Mouse (Mus musculus): ENCODE measurements around the gene Kif24.

Kif24 gene

DNA sequence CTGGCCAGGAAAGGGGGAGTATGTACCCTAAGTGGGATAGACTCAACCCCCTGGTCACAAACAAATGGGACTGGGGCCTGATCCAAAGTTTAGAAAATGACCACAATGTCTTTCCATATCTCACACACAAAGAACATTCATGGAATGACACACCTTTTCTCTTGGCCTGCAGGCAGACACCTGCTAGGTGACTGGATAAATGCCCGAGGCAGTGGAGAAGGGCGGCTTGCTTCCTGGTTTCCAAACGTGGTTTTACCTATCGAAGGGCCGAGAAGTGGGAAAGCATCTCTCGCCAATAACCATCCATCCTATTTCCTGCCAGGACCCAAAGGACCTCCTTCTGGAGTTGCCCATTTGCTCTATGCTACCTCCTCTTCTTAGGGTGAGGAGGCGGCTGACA is 28.3 kb upstream of the Kif24 start:
- no peak for DNase-seq

DNA sequence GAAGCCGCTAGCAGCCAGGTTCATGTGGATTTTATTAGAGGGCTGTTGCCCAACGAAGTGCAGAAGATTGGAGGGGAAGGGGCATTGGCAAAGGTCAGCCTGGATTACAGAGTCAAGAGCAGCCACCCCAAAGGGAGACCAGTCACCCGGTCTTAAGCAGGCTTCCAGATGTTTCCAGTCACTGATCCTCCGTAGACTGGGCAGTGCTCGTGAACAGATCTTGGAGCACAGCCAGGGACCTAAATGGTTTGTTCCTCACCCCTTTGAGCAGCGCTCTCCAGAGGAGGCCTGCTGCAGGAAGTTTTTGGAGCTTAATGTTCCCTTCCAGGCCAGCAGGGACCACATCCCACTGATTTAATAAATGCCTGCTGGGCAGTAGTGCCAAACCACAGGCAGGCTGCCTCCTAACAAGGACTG is 16.9 kb upstream of the Kif24 start:
- DNase-seq: no peak

DNA sequence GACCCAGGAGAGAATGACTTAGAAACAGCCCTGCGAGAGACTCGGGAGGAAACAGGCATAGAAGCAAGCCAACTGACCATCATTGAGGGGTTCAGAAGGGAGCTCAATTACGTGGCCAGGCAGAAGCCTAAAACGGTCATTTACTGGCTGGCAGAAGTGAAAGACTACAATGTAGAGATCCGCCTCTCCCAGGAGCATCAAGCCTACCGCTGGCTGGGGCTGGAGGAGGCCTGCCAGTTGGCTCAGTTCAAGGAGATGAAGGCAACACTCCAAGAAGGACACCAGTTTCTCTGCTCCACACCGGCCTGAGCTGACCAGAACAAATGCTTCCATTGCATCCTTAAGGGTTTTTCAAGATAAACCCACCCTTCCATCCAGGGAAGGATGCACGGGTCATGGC is 15.6 kb upstream of the Kif24 start:
- no peak for DNase-seq

DNA sequence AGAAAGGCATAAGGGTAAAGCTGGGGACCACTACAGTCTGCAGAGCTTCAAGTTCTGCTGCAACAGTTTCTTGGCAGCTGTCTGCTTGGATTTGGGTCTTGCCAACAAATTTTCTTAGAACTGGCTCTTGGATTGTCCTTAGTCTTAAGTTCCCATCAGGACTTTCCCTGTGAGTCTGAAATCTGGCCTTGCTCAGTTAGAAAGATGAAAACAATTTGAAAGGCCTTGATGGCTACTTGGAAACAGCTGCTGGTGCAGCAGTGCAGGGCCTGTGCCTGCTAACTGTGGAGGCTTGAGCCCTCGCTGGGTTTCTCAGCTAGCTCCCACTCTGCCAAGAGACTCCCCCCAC is 14.7 kb upstream of the Kif24 start:
- no peak for DNase-seq

DNA sequence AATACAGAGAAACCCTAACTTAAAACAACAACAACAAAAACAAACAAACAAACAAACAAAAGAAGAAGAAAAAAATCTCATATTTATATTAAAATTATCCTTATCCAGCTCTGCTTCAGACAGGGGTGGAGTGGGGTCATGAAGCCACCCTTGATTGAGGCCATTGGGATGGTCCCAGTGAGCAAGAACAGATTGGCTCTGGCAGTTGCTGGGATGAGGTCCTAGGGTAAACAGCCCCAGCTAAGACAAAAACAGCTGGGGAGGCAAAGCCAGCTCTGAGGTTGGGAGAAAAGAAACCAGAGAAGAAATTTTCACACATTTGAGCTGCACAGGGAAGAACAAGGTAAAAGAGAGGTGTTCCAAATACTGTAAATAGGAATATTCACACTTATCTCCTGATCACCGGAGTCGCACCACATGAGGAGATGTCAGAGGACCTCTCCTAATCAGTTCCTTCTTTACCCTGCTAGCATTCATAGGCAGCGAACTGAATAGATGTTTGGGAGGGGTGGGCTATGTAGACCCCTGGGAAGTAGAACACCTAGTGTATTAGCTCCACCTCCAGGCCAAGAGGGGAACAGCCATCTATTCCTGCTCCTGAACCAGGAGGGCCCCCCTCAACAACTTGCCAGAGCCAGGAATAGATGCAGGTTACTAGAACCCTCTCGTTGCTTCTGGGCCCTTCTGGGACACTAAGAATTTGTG is 14.2 kb upstream of the Kif24 start:
- no peak for DNase-seq

DNA sequence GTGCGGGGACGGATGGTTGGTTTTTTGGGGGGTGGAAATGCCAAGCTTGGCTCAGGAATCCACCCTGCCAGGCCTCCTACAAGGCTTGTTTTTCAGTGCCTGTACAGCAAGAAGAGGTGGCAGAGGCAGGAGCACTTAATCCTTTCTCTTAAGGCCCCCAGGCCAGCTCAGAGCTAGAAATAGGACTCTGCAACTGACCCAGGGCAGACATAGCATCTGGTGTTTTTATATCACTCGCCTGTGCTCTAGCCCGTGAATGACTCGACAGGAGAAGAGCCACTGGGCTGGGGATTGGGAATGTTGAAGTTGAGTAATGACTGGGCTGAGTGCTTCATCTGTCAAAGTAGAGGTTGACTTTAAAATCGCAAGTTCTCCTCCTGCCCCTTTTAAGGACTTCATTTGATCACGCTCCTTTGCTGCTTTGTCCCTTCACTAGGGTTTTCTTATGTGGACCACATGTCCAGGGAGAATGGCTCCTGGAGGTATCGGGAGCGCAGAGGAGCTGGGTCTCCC is 13.0 kb upstream of the Kif24 start:
- no peak for DNase-seq

DNA sequence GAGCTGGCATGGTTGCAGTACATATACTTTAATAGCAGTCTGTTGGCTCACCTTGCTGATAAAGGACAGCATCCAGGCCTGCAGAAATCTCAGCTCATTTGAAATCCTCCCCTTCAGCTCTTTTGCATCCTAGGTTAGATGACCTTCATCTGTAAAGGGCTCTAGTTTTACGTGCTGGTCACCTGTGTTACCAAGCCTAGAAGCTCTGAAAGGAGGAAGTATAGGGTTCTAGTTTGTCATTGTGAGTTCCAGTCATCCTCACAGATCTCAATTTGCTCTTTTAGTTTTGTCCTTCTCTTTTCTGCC is 6.7 kb upstream of the Kif24 start:
- no peak for DNase-seq

DNA sequence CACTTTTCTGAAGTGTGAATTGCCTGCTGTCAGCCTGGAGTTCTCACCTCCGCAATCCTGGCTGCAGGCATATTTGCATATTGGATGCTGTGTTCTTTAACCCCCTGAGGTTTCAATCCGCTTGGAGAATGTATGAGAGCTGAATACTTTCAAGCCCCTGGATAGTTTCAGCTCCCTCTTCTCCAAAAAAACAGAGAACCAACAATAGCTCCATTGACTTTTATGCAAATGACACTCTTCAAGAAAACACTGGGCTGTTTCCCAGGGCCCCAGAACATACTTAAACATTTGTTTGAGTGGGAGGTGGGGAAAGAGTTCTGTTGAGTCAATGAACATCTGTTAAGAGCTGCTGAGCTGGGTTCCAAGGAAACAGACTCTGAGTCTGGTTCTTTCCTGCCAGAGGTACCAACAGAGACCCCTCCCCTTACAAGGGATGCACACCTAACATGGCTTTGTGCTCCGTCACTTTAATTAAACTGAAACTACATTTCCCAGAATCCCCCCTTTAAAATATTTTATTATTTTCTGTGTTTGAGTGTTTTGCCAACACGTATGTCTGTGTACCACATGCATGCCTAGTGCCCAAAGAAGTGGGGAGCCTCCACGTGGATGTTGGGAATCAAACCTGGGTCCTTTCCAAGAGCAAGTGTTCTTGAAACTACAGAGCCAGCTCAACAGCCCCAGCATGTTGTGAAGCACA is 6.1 kb upstream of the Kif24 start:
- no peak for DNase-seq

DNA sequence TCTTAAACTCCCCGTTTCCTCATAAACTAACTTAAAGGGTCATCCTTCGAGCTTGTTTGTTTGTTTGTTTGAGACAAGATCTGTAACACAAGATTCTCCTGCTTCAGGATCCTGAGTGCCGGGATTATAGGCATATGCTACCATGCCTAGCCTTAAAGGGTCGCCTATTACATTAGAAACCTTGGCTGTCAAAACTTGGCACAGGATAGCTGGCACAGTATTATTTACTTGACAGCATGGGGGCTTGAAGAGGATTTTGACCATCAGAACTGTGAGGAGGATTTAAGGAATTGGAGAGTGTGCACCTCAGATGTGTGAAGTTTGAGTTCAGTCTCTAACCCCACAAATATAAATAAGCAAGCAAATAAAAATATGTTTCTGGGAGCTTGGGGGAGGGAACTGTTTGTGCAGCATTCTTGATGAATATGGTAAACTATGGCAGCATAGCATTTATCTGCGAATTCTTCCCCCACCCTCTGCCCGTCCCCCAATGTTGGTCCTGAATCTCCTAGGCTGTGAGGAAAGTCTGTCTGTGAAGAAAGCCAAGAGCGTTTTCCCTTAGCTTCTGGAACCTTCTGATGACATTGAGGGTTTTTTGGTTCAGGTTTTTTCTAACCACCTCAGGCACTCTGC is 5.5 kb upstream of the Kif24 start:
- no peak for DNase-seq

DNA sequence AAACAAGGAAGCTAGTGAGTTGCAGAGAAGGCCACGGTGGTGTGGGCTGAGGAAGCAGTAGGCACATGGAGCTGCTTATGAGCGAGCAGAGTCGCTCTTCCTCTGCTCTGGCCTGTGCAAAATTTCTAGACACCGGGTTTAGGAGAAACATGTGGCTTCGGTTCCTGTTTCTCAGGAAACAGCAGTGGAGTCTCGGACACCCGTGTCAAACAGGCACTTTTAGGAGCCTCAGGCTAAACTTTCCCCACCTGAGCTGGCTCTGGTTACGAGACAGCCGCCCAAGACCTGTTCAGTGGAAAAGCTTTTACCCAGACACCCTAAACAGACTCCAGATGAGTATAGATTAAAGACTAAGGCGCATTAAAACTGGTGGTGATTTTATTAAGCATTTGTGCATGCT is 4.5 kb upstream of the Kif24 start:
- no peak for DNase-seq

DNA sequence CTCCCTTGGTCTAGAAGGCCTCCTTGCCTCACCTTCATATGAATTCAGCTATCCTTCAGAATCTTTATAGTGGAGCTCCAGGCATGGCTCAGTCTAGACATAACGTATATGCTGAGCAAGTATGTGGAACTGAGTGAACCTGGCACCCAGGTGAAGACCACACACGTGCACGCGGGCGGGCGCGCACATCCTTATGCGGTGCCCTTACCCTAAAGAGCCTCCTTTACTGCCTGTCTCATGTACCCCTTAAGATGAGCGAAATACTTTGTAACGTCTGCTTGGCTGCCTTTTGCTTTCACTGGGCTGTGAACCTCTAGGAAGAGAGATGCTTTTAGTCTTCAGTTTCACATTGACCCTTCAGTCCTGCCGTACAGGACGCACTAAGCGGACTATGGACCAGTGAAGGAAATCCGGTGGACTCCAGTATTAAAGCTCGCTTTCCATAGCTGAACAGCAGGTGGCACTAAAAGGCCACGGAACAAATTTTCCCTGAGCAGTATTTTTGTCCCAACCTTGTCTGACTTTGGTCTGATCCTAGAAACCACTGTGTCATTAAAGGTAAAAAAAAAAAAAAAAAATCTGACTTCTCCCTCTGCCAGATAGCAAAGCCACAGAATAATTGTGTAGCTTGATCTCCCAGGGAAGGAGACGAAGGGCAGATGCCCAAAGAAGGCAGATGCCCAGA is 3.9 kb upstream of the Kif24 start:
- peak; percentile 36 for DNase-seq

DNA sequence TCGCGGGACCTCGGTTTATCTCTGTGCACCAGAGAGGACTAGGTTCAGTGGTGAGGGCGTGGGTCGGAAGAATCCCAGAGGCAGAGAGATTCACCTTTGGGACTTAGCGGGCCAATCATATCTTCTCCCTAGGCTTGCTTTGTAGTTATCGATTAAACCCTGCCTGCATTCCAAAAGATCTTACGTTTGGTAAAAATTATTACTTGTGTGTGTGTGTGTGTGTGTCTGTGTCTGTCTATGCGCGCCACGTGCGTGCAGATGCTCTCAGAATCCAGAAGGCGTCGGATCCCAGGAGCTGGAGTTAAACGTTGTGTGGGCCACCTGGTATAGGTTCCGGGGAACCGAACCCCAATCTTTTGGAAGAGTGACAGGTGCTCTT is 589 bp upstream of the Kif24 start:
- no peak for DNase-seq

DNA sequence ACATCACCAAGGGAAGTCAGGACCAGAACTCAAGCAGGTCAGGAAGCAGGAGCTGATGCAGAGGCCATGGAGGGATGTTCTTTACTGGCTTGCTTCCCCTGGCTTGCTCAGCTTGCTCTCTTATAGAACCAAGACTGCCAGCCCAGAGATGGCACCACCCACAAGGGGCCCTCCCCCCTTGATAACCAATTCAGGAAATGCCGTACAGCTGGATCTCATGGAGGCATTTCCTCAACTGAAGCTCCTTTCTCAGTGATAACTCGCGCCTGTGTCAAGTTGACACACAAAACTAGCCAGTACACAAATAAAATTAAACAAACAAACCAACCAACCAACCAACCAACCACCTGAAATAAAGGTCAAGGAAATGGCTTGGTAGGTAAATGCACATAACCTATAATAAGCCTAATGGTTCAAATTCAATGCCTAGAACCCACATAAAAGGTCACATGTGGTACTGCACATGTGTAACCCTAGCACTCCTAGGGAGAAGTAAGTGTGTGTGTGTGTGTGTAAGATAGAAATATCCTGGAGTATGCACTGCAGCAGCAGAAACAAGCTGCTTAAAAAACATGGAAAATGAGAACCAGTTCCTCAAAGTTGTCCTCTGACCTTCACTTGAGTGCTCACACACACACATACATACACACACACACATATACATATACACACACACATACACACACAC is 1.5 kb downstream of the Kif24 start:
- DNase-seq: peak; percentile 43

DNA sequence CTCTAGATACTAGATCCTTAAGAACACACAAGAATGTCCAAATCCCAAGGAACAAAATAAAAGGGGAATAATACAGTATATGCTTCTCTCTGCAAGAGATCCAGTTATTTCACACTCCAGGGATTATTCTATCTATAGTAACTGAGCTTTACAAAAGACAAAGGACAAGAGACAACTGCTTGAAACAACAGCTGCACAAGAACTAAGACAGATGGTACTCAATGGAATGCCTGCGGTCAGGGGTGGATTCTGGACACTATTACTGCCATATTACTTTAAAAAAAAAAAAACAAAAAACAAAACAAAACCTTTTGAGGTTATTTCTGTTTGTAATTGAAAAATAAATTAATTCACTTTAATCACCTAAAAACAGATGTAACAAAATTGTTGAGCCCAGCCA is 4.0 kb downstream of the Kif24 start:
- no peak for DNase-seq

DNA sequence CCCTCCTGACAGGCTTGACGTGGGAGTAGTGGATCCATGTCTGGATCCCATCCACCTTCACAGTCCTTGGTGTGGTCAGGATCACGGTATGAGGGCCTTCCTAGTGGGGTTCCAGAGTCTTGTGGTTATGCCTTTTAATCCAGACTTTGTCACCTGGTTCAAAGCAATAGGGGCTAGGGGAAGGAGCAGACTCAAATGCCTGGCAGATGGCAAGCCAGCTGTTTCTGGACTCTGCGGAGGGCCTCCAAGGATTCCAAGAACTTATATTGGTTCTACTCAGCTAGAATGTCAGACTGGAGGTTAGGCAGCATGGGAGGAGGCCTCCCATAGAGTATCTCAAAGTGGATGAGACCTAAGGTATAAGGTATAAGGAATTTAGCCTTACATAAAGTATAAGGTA is 17.1 kb downstream of the Kif24 start:
- no peak for DNase-seq

DNA sequence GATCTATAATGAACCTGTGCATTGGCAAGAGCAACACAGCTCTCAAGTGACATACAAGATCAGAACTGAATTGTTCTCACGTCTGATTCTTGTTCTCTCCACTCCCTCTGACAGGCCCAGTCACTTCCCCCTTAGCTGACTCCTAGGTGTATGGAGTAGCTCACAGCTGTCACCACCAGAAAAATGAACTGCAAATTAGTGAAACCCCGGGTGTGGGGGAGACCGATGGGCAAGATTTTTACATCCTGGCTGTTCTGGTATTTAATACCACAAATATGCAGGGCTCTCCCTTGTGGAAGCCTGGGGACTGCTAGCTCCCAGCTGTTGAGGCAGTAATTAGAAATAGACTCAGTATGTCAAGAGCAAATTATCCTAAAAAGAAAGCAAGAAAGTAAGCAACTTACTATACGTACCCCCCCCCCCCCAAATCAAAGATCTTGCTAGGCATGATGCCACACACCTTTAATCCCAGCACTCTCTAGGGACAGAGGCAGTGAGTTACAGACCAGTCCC is 21.8 kb downstream of the Kif24 start:
- no peak for DNase-seq

DNA sequence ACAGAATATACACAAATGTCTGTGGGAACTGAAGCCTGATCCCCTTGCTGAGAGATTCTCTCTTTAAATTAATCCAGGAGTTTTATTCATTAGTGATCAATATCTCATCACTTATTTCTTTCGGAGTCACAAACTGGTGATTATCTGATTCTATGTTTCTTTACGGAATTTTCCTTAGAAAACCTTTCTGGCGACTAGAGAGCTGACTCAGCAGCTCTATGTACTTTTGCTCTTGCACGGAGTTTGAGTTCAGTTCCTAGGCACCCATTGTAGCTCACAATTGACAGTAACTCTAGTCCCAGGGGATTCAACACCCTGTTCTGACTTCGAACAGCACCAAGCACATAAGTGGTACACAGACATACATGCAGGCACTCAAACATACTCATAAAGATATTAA is 25.8 kb downstream of the Kif24 start:
- DNase-seq: no peak

DNA sequence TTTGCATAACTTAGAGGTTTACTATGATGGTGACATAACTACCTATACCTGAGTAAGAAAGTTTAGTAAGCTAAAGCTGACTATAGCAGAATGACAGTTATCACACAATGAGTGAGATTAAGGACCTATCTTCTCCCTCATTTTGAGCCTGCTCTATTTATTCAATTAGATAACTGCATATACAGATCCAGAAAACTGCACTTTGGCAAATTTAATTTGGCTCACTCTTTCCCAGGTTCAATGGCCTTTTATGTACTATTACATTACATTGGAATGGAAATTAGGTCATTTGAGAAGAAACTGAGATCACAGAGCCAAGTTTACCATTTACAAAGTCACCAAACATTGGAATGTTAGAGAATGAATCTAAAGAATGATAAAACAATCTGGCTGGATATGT is 47.7 kb downstream of the Kif24 start:
- no peak for DNase-seq

DNA sequence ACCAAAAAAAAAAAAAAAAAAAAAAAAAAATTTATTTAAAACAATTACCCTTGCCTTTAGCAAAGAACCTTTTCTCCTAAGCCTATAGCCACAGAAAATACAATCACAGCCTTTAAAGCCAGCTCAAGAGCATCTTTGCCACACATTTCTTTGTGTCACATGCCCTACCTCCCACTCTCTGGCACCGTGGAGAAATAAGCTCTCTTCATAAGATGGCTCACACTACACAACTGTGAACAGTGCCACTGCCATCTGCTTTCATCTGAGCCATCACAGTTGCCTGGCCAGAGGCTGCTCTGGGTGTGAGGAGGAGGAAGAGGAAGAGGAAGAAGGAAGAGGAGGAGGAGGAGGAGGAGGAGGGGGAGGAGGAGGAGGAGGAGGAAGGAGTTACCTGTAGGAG is 55.3 kb downstream of the Kif24 start:
- no peak for DNase-seq

DNA sequence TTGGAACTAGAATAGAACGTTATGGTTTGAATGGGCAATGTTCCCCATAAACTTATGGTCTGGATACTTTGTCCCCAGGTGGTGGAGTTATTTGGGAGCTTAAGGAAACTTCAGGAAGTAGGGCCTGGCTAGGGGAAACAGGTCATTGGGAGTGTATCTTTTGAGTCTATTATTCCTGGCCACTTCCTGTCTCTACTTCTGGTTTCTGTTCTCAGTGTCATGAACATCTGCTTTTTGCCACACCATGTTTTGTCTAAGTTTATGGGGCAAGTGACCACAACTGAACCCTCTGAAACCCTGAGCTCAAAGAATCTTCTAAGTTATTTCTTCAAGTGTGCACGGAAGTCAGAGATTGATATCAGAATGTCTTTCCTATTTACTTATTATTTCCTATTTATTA is 57.3 kb downstream of the Kif24 start:
- no peak for DNase-seq

DNA sequence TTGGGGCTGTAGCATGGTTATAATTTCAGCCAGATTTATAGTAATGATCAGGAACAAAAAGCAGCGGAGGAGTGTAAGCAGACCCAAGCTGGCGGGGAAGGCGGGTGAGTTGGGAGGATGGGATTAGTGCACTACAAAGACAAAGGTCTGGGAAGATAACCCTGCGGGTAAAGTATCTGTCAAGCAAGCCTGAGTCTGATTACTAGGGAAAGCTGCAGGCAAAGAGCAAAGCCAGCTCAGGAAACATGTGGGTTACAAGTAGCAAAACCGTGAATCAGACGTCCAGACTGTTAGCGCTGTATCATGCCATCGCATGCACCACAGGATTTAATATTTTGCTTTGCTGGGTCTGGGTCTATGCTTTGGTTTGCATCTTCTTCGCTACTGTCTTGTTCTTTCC is 58.1 kb downstream of the Kif24 start:
- DNase-seq: no peak

DNA sequence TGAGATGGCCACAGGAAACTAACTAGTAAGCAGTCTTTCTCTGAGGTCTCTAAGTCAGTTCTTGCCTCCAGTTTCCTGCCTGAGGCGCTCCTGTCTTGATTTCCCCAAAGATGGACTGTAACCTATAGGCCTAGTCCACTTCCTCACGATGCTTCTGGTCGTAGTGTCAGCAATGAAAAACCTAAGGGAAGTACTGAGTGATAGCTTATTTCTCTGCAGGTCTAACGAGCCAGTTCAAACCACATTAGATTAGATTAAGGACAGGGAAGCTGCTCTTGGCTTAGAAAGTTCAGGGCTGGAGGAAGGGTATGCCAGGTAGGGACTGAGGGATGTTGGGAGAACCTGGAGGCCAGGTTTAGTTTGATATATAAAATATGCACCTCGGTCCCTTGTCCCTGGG is 63.1 kb downstream of the Kif24 start:
- DNase-seq: no peak

DNA sequence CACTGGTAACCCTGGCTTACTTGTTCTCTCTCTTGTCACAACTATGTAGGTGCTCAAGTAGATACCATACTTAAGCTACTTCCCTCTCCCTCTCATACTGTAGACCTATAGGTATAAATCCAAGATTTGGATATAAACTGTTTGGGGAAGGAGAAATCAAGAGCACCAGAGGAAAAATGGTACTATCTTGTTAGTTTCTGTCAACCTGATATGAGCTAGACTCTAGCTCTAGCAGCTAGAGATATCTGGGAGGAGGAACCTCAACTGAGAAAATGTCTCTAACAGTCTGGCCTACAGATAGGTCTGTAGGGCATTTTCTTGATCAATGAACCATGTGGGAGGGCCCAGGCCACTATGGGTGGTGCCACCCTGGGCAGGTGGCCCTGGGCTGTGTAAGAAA is 63.5 kb downstream of the Kif24 start:
- no peak for DNase-seq
